Mouse (Mus musculus) G1E (cell line): ENCODE data around the gene Pla2g6. TPM values are rescaled to one million over a fixed set of nuclear protein-coding genes. Genes with fewer than 3 reads are reported as not detected.

Source experiments
- ATAC-seq: 2 replicates; pipeline ENCODE4 v1.8.0; 2016; ENCODE audit warnings: mild to moderate bottlenecking; ENCODE audit not compliant: insufficient number of reproducible peaks, poor library complexity, low FRiP score, severe bottlenecking; ENCODE audit errors: extremely low read depth
- DNase-seq: peaks from one replicate; pipeline ENCODE4 v3.0.0; 2012; ENCODE audit warnings: low spot score
- H3K27me3 ChIP-seq: 2 replicates; pipeline ENCODE4 v1.6.1; 2012; ENCODE audit warnings: mild to moderate bottlenecking, low read length, inconsistent platforms; ENCODE audit not compliant: insufficient read depth
- H3K36me3 ChIP-seq: replicated peaks from 2 replicates; pipeline ENCODE3; 2012; ENCODE audit warnings: mild to moderate bottlenecking, inconsistent platforms
- H3K4me1 ChIP-seq: 2 replicates; pipeline ENCODE4 v1.6.1; 2012; ENCODE audit warnings: low read depth, low read length, inconsistent platforms, mixed read lengths; ENCODE audit not compliant: insufficient read depth
- H3K4me3 ChIP-seq: 2 replicates; pipeline ENCODE4 v1.5.1; 2012; ENCODE audit warnings: low read depth, mild to moderate bottlenecking, inconsistent platforms, low read length, moderate library complexity, mixed read lengths
- H3K9me3 ChIP-seq: replicated peaks from 2 replicates; pipeline ENCODE4 v1.6.1; 2012; ENCODE audit warnings: inconsistent platforms
- CTCF ChIP-seq: IDR thresholded peaks from 2 replicates; pipeline ENCODE4 v1.5.1; 2012; ENCODE audit warnings: low read depth, low read length, inconsistent platforms, mixed read lengths
- GATA1 ChIP-seq: IDR thresholded peaks from 2 replicates; pipeline ENCODE4 v1.6.1; 2012; ENCODE audit warnings: borderline replicate concordance, low read length, inconsistent platforms, mixed read lengths
- GATA2 ChIP-seq: IDR thresholded peaks from 2 replicates; pipeline ENCODE4 v1.6.1; 2012; ENCODE audit warnings: low read depth, low read length, inconsistent platforms, borderline replicate concordance
- POLR2AphosphoS5 ChIP-seq: IDR thresholded peaks from 2 replicates; pipeline ENCODE4 v1.6.1; 2012; ENCODE audit warnings: low read depth, low read length, inconsistent platforms; ENCODE audit not compliant: insufficient replicate concordance
- TAL1 ChIP-seq: conservative IDR thresholded peaks from 2 replicates; pipeline ENCODE4 v1.6.1; 2012; ENCODE audit warnings: low read depth, low read length, inconsistent platforms, mixed read lengths
- polyA plus RNA-seq: library from polyadenylated mRNA; stranded (reverse); fragments of >175 nt; gene quantifications from 2 replicates; pipeline ENCODE4 v1.2.3, GENCODE M21; 2012
- total RNA-seq, 2 experiments: library from RNA; stranded (forward) in 1 of 2; stranded (reverse) in 1 of 2; fragments of 200-1000 nt in 1 of 2; fragments of >200 nt in 1 of 2; fragmentation: Nextera tagmentation in 1 of 2; gene quantifications; 2 replicates each; pipeline ENCODE4 v1.2.3; 2014 to 2017

Gene Pla2g6
- total RNA-seq (2014; fragmentation: Nextera tagmentation), result 22.1 and 24.5 TPM in 2 replicates
- 6.5 and 7.0 TPM in 2 replicates for total RNA-seq (2017)
- polyA plus RNA-seq, result 25.1 and 26.4 TPM in 2 replicates

DNA sequence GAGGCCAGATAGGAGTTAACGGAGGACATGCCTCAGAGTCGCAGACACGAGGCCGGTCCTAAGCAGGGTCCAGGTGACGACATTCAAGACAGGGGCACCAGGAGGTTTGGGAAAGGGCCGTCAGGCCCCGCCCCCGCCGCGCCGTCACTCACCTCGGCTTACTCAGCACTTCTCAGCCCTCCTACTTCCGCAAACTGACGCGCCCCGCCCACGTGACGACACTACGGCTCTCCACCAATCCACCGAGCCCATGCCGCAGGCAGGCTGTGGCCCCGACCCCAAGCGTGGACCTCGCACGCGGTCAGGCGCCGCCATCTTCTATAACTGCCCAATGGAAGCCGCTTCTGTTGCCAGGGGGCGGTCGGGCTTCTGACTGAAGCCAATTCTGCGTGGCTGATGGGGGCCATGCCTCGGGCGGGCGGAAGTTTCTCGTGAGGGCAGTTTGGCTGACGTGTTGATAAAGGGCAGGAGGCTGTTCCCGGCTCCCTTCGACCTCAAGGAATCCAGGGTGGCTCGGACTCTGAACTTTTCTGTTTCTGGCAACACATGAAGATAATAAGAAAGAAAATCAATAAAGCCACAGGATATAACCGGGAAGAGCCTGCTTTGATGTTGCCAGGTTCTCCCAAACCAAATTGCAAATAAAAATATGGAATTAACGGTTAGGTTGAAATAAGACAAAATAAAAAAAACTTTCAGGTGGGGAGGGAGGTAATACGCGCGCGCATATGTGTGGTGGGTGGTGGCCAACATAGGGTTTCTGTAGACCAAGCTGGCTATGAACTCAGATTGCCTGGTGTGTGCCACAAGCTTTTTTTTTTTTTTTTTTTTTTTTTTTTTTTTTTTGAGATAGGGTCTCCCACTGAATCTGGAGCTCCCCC, at the start of gene Pla2g6:
Pla2g6 (minus strand) TSS at position 333 of the 881 bp plus-strand sequence.
- Histone ChIP-seq H3K27me3 (no peaks in the 10 kb centered on the region), H3K4me3 (peak within 1 kb of the TSS; percentile 75), H3K36me3 (peaks cover 29% of the 10 kb centered on the region), H3K9me3 (no peaks in the 10 kb centered on the region), H3K4me1 (peaks cover 63% of the 10 kb centered on the region)
- TF ChIP-seq GATA1 (no peak), POLR2AphosphoS5 (no peak), GATA2 (no peak), CTCF (no peak), TAL1 (no peak)
- ATAC-seq (peak; percentile 91), DNase-seq (peak; percentile 82)

- TF ChIP-seq CTCF, result no peak
- TF ChIP-seq TAL1, result no peak
- no peak for TF ChIP-seq GATA1
- TF ChIP-seq GATA2, result no peak
- no peak for TF ChIP-seq POLR2AphosphoS5
- DNase-seq (no peak), ATAC-seq (no peak)
- Histone ChIP-seq H3K4me3 (no peak overlapping the region), H3K4me1 (peaks cover 7% of the 10 kb centered on the region; the same call in 1 of the 2 replicates), H3K36me3 (peaks cover 15% of the 10 kb centered on the region), H3K27me3 (peaks cover 3% of the 10 kb centered on the region; the same call in 1 of the 2 replicates), H3K9me3 (no peaks in the 10 kb centered on the region)
Measured at GRCm38 (mm10) chr15:79377681-79378080, 49.5 kb upstream of the Pla2g6 start.

- Histone ChIP-seq H3K9me3 (no peaks in the 10 kb centered on the region), H3K4me3 (no peak overlapping the region), H3K36me3 (peaks cover 15% of the 10 kb centered on the region), H3K4me1 (no peaks in the 10 kb centered on the region), H3K27me3 (peaks cover 6% of the 10 kb centered on the region; the same call in 1 of the 2 replicates)
- DNase-seq, result no peak
- TF ChIP-seq CTCF, result no peak
- TF ChIP-seq POLR2AphosphoS5, result no peak
- TF ChIP-seq GATA1, result no peak
- no peak for TF ChIP-seq TAL1
- no peak for TF ChIP-seq GATA2
- no peak for ATAC-seq
Measured at GRCm38 (mm10) chr15:79374760-79375159, 46.6 kb upstream of the Pla2g6 start.

GRCm38 (mm10) chr15:79370281-79370843, 42.2 kb upstream of the Pla2g6 start:
- peaks cover 9% of the 10 kb centered on the region; the same call in 1 of the 2 replicates for H3K4me1 ChIP-seq
- no peaks in the 10 kb centered on the region for H3K9me3 ChIP-seq
- peaks cover 24% of the 10 kb centered on the region for H3K27me3 ChIP-seq
- ATAC-seq (no peak), DNase-seq (no peak)
- no peak overlapping the region for H3K4me3 ChIP-seq
- TF ChIP-seq GATA2 (no peak), CTCF (no peak), POLR2AphosphoS5 (no peak), GATA1 (no peak), TAL1 (no peak)
- peaks cover 6% of the 10 kb centered on the region for H3K36me3 ChIP-seq

- TF ChIP-seq POLR2AphosphoS5 (no peak), GATA1 (no peak), TAL1 (no peak), CTCF (no peak), GATA2 (no peak)
- DNase-seq (no peak), ATAC-seq (no peak)
- Histone ChIP-seq H3K4me1 (peaks cover 9% of the 10 kb centered on the region; the same call in 1 of the 2 replicates), H3K27me3 (peaks cover 25% of the 10 kb centered on the region), H3K36me3 (peaks cover 6% of the 10 kb centered on the region), H3K4me3 (no peak overlapping the region), H3K9me3 (no peaks in the 10 kb centered on the region)
Measured at GRCm38 (mm10) chr15:79369452-79370280, 41.5 kb upstream of the Pla2g6 start.
